Mouse (Mus musculus): ENCODE data around the gene Pcdh8. TPM values are rescaled to one million over a fixed set of nuclear protein-coding genes. Genes with fewer than 3 reads are reported as not detected.

Gene Pcdh8
- polyA plus RNA-seq, 1 experiment from 2014 or later: not detected

- Histone ChIP-seq H3K9me3 (ENCODE audit: low read length) (no peaks in the 10 kb centered on the region), H3K4me3 (ENCODE audit: low read depth, low read length) (no peak overlapping the region), H3K27ac (ENCODE audit: low read length) (no peak overlapping the region), H3K4me1 (ENCODE audit: insufficient read depth, low read depth, low read length) (peaks cover 3% of the 10 kb centered on the region; the same call in 1 of the 2 replicates), H3K4me2 (replicated peaks; ENCODE audit: low read depth, low read length) (no peak overlapping the region), H3K27me3 (replicated peaks; ENCODE audit: insufficient read depth, low read length) (peaks cover 30% of the 10 kb centered on the region), H3K9ac (replicated peaks; ENCODE audit: low read depth) (no peak overlapping the region), H3K36me3 (ENCODE audit: insufficient read depth, low read length) (no peaks in the 10 kb centered on the region)
- ATAC-seq (no peak), DNase-seq (ENCODE audit: low spot score) (no peak)
- 74% methylated on average over 6 of the region's 6 CpGs for WGBS
- TF ChIP-seq EP300 (IDR thresholded peaks at IDR 0.05): no peak
- TF ChIP-seq CTCF (IDR thresholded peaks at IDR 0.05): no peak
Observed at GRCm38 (mm10) chr14:79765196-79765765, 5.8 kb downstream of the Pcdh8 start.

GRCm38 (mm10) chr14:79754601-79755222 lies 16.4 kb downstream of the Pcdh8 start:
- 61% methylated on average over 13 of the region's 13 CpGs for WGBS
- Histone ChIP-seq H3K4me2 (replicated peaks; ENCODE audit: low read depth, low read length) (no peak overlapping the region), H3K4me1 (ENCODE audit: insufficient read depth, low read depth, low read length) (no peaks in the 10 kb centered on the region), H3K9me3 (ENCODE audit: low read length) (no peaks in the 10 kb centered on the region), H3K36me3 (ENCODE audit: insufficient read depth, low read length) (no peaks in the 10 kb centered on the region), H3K27me3 (replicated peaks; ENCODE audit: insufficient read depth, low read length) (no peaks in the 10 kb centered on the region), H3K4me3 (ENCODE audit: low read depth, low read length) (no peak overlapping the region), H3K9ac (replicated peaks; ENCODE audit: low read depth) (no peak overlapping the region), H3K27ac (ENCODE audit: low read length) (no peak overlapping the region)
- no peak for TF ChIP-seq EP300 (IDR thresholded peaks at IDR 0.05)
- DNase-seq (ENCODE audit: low spot score) (no peak), ATAC-seq (no peak)

DNA sequence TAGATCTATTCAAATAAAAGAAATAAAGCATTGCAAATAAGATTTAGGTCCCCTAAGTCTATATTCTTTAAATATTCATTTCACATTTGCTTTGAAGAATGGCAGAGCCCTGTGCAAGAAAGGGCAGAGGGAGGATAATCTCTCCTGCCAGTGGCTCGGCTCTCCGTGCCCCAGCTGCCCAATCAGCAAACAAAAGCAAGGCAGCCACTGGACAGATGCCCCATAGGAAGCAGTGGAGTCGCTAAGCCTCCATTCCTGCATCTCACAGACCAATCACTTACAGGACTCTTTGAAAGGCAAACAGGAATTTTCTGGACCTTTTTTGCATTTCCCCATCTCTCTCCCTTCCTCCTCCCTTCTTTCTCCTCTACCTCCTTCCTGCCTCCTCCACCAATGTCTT lies 17.0 kb downstream of the Pcdh8 start:
- Histone ChIP-seq H3K4me3 (ENCODE audit: low read depth, low read length) (no peak overlapping the region), H3K4me1 (ENCODE audit: insufficient read depth, low read depth, low read length) (no peaks in the 10 kb centered on the region), H3K27me3 (replicated peaks; ENCODE audit: insufficient read depth, low read length) (no peaks in the 10 kb centered on the region), H3K9ac (replicated peaks; ENCODE audit: low read depth) (no peak overlapping the region), H3K4me2 (replicated peaks; ENCODE audit: low read depth, low read length) (no peak overlapping the region), H3K9me3 (ENCODE audit: low read length) (no peaks in the 10 kb centered on the region), H3K27ac (ENCODE audit: low read length) (no peak overlapping the region), H3K36me3 (ENCODE audit: insufficient read depth, low read length) (no peaks in the 10 kb centered on the region)
- WGBS: 53% methylated on average over 3 of the region's 3 CpGs
- TF ChIP-seq EP300 (IDR thresholded peaks at IDR 0.05): no peak
- no peak for TF ChIP-seq CTCF (IDR thresholded peaks at IDR 0.05)
- no peak for DNase-seq (ENCODE audit: low spot score)
- no peak for ATAC-seq

DNA sequence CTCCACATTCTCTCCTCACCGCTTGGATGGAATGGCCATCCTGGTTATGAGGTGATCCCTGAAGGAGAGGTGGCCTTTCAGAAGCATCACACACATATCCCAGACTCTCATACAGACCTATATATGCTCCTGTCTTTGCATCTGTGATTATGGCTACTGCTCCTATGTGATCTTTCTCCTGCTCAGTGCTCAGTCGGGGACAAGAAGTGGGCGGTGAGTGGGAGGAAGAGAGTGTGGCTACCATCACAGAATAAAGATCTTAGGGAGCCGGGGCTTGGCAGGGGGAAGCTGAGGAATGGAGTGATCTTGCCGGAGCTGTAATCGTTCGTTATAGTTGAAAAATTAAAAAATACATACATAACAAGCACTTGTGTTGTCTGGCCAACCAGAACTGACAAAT lies 17.4 kb downstream of the Pcdh8 start:
- Histone ChIP-seq H3K4me2 (replicated peaks; ENCODE audit: low read depth, low read length) (no peak overlapping the region), H3K27ac (ENCODE audit: low read length) (no peak overlapping the region), H3K4me1 (ENCODE audit: insufficient read depth, low read depth, low read length) (no peaks in the 10 kb centered on the region), H3K36me3 (ENCODE audit: insufficient read depth, low read length) (no peaks in the 10 kb centered on the region), H3K27me3 (replicated peaks; ENCODE audit: insufficient read depth, low read length) (no peaks in the 10 kb centered on the region), H3K9ac (replicated peaks; ENCODE audit: low read depth) (no peak overlapping the region), H3K4me3 (ENCODE audit: low read depth, low read length) (no peak overlapping the region), H3K9me3 (ENCODE audit: low read length) (no peaks in the 10 kb centered on the region)
- WGBS: 81% methylated on average over 7 of the region's 7 CpGs
- TF ChIP-seq CTCF (IDR thresholded peaks at IDR 0.05) (no peak), EP300 (IDR thresholded peaks at IDR 0.05) (no peak)
- no peak for ATAC-seq
- DNase-seq (ENCODE audit: low spot score): no peak

DNA sequence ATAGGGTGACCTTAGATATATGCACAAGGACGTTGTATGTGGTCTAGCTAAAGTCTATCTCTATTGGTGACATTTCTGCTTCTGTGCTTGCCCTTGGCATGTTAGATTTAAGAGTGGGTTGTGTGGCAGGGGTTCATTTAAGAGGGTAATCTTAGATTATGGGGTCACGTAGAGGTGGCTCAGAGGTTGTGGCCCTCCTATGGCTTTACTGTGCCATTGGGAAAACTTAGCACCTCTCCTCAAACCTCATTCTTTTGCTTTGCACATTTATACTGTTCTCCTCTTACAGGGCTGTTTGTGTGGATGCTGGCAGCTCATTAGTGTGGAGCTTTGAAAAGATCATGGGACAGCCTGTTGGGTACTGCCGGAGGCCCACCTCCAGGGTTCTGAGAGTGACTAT lies 30.6 kb downstream of the Pcdh8 start:
- no peaks in the 10 kb centered on the region for H3K9me3 ChIP-seq (ENCODE audit: low read length)
- 80% methylated on average over 3 of the region's 3 CpGs for WGBS
- no peaks in the 10 kb centered on the region for H3K4me1 ChIP-seq (ENCODE audit: insufficient read depth, low read depth, low read length)
- no peak for DNase-seq (ENCODE audit: low spot score)
- no peaks in the 10 kb centered on the region for H3K27me3 ChIP-seq (replicated peaks; ENCODE audit: insufficient read depth, low read length)
- H3K9ac ChIP-seq (replicated peaks; ENCODE audit: low read depth): no peak overlapping the region
- ATAC-seq: no peak
- no peak overlapping the region for H3K4me3 ChIP-seq (ENCODE audit: low read depth, low read length)
- H3K4me2 ChIP-seq (replicated peaks; ENCODE audit: low read depth, low read length): no peak overlapping the region
- TF ChIP-seq EP300 (IDR thresholded peaks at IDR 0.05): no peak
- no peak for TF ChIP-seq CTCF (IDR thresholded peaks at IDR 0.05)
- H3K36me3 ChIP-seq (ENCODE audit: insufficient read depth, low read length): no peaks in the 10 kb centered on the region
- no peak overlapping the region for H3K27ac ChIP-seq (ENCODE audit: low read length)

GRCm38 (mm10) chr14:79738441-79738840 lies 32.7 kb downstream of the Pcdh8 start:
- Histone ChIP-seq H3K4me2 (replicated peaks; ENCODE audit: low read depth, low read length) (no peak overlapping the region), H3K4me1 (ENCODE audit: insufficient read depth, low read depth, low read length) (no peaks in the 10 kb centered on the region), H3K36me3 (ENCODE audit: insufficient read depth, low read length) (no peaks in the 10 kb centered on the region), H3K9me3 (ENCODE audit: low read length) (no peaks in the 10 kb centered on the region), H3K27ac (ENCODE audit: low read length) (no peak overlapping the region), H3K9ac (replicated peaks; ENCODE audit: low read depth) (no peak overlapping the region), H3K27me3 (replicated peaks; ENCODE audit: insufficient read depth, low read length) (no peaks in the 10 kb centered on the region), H3K4me3 (ENCODE audit: low read depth, low read length) (no peak overlapping the region)
- ATAC-seq: no peak
- TF ChIP-seq EP300 (IDR thresholded peaks at IDR 0.05) (no peak), CTCF (IDR thresholded peaks at IDR 0.05) (no peak)
- WGBS: 65% methylated on average over 9 of the region's 9 CpGs
- DNase-seq (ENCODE audit: low spot score): no peak
